Mouse (Mus musculus): ENCODE measurements around the gene Ltbp1. TPM values are rescaled to one million over a fixed set of nuclear protein-coding genes. Genes with fewer than 3 reads are reported as not detected.
A peak's percentile ranks its signal among the peaks of the same experiment; 100 is the strongest.

Ltbp1 gene
- polyA plus RNA-seq, 1 experiment from 2014 or later, result 7.3 TPM

DNA sequence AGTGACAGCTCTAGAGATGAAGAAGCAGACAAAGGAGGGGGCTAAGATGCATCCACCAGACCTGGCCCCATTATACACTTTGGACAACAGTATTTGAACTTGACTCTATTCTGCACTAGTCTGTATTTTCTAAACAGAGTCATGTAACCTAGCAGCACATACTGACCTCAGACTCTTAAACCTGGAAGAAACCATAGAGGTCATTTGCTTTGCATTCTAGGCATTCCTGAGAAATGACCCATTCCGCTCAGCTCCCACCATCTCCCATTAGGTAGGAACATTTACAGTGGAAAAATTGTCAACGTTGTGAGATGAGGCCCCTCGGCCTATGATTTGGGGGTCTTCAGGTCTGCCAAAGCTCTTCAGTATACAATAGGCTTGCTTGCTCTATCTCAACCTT lies 238.8 kb downstream of the Ltbp1 start:
- H3K27ac ChIP-seq (ENCODE audit: low read depth, low read length), result no peak overlapping the region
- ATAC-seq (ENCODE audit: insufficient read depth, low FRiP score, low TSS enrichment) (no peak), DNase-seq (ENCODE audit: low spot score) (no peak)
- H3K4me1 ChIP-seq (ENCODE audit: control insufficient read depth, insufficient read depth, low read length), result no peaks in the 10 kb centered on the region
- no peaks in the 10 kb centered on the region for H3K36me3 ChIP-seq (ENCODE audit: control insufficient read depth, insufficient read depth, low read length)
- H3K4me2 ChIP-seq (ENCODE audit: low read depth), result no peak overlapping the region
- no peaks in the 10 kb centered on the region for H3K9me3 ChIP-seq (ENCODE audit: control insufficient read depth, low read length)
- H3K9ac ChIP-seq (ENCODE audit: low read length), result no peak overlapping the region
- H3K4me3 ChIP-seq (ENCODE audit: low read depth, low read length), result no peak overlapping the region
- no peaks in the 10 kb centered on the region for H3K27me3 ChIP-seq (ENCODE audit: control insufficient read depth, insufficient read depth, low read length)
- WGBS, result 90% methylated on average over 3 of the region's 3 CpGs

DNA sequence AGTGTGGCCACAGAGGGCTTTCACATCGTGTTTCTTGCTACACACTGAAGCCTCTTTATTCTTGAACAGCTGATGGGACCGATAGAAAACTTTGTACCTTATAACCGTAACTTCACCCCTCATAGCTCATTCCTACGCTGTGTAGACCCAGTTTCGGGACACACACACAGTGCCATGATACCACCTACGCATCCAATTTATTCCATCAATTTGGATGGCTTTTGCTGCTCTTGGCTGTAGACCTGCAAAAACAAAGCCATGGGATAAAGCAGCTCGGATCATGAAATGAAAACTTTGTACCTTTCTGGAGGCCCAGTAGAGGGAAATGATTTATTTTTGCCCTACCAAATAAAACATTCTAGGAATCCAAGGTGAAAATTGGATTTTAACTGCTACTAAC lies 239.7 kb downstream of the Ltbp1 start:
- Histone ChIP-seq H3K4me2 (ENCODE audit: low read depth) (no peak overlapping the region), H3K4me3 (ENCODE audit: low read depth, low read length) (no peak overlapping the region), H3K36me3 (ENCODE audit: control insufficient read depth, insufficient read depth, low read length) (no peaks in the 10 kb centered on the region), H3K27me3 (ENCODE audit: control insufficient read depth, insufficient read depth, low read length) (no peaks in the 10 kb centered on the region), H3K9me3 (ENCODE audit: control insufficient read depth, low read length) (no peaks in the 10 kb centered on the region), H3K4me1 (ENCODE audit: control insufficient read depth, insufficient read depth, low read length) (no peaks in the 10 kb centered on the region), H3K9ac (ENCODE audit: low read length) (no peak overlapping the region), H3K27ac (ENCODE audit: low read depth, low read length) (no peak overlapping the region)
- no peak for ATAC-seq (ENCODE audit: insufficient read depth, low FRiP score, low TSS enrichment)
- WGBS, result 93% methylated on average over 7 of the region's 7 CpGs
- DNase-seq (ENCODE audit: low spot score), result no peak

DNA sequence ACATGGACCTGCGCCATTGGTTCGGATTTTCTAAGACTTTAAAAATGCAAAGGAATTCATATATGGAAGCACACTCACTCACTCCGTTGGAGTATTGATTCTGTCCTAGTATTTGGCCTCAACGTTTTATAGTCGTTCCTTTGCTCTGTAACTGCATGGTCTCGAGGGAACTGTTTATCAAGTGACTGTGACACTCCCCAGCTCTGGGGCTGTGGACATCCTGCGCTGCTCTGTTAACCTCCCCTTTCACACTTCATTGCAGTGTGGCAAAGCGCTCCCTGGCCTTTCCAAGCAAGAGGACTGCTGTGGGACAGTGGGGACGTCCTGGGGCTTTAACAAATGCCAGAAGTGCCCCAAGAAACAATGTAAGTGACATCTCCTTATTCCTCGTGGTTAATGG lies 243.3 kb downstream of the Ltbp1 start:
- no peak overlapping the region for H3K9ac ChIP-seq (ENCODE audit: low read length)
- DNase-seq (ENCODE audit: low spot score) (no peak), ATAC-seq (ENCODE audit: insufficient read depth, low FRiP score, low TSS enrichment) (no peak)
- H3K4me2 ChIP-seq (ENCODE audit: low read depth), result no peak overlapping the region
- no peaks in the 10 kb centered on the region for H3K9me3 ChIP-seq (ENCODE audit: control insufficient read depth, low read length)
- no peak overlapping the region for H3K4me3 ChIP-seq (ENCODE audit: low read depth, low read length)
- H3K27ac ChIP-seq (ENCODE audit: low read depth, low read length), result no peak overlapping the region
- WGBS, result 37% methylated on average over 10 of the region's 10 CpGs
- H3K36me3 ChIP-seq (ENCODE audit: control insufficient read depth, insufficient read depth, low read length), result no peaks in the 10 kb centered on the region
- no peaks in the 10 kb centered on the region for H3K27me3 ChIP-seq (ENCODE audit: control insufficient read depth, insufficient read depth, low read length)
- no peaks in the 10 kb centered on the region for H3K4me1 ChIP-seq (ENCODE audit: control insufficient read depth, insufficient read depth, low read length)

DNA sequence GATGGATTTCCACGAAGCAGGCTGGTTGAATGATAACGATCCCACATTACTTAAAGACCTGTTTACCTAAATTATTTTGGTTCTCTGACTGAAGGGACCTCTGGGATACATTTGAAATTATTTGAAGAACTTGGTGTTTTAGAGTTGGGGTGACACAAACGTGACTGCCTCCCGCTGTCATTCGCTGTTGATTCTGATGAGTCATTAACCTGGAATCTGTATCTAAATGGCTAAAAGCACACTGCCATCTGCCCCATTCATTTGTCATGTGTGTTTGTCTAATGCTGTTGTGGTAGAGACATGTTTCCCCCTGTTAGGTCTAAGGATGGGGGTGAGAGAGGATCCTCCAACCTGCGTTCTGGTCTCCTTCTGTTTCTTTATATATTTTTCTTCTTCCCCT lies 245.2 kb downstream of the Ltbp1 start:
- Histone ChIP-seq H3K4me3 (ENCODE audit: low read depth, low read length) (no peak overlapping the region), H3K9me3 (ENCODE audit: control insufficient read depth, low read length) (no peaks in the 10 kb centered on the region), H3K9ac (ENCODE audit: low read length) (no peak overlapping the region), H3K4me2 (ENCODE audit: low read depth) (no peak overlapping the region), H3K27ac (ENCODE audit: low read depth, low read length) (no peak overlapping the region), H3K36me3 (ENCODE audit: control insufficient read depth, insufficient read depth, low read length) (no peaks in the 10 kb centered on the region), H3K4me1 (ENCODE audit: control insufficient read depth, insufficient read depth, low read length) (no peaks in the 10 kb centered on the region), H3K27me3 (ENCODE audit: control insufficient read depth, insufficient read depth, low read length) (no peaks in the 10 kb centered on the region)
- no peak for ATAC-seq (ENCODE audit: insufficient read depth, low FRiP score, low TSS enrichment)
- DNase-seq (ENCODE audit: low spot score), result no peak
- 80% methylated on average over 6 of the region's 6 CpGs for WGBS

DNA sequence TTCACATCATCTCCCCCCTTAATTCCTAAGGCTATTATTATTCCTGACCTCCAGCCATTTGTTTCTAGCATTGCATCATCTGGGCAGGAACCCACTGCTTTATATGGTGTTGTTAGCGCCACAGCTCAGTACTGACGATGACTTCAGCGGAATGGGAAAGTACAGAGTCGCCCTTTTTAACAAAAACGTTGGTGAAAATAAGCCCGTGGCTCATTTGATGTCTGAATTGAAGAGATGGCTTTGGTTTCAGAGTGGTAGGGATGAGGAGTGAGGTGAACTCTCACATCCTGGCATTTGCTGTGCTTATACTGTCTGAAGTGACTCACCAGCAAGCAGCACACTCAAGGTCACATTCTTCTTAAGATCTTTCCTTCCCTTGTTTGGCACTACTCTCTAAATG lies 245.7 kb downstream of the Ltbp1 start:
- Histone ChIP-seq H3K27me3 (ENCODE audit: control insufficient read depth, insufficient read depth, low read length) (no peaks in the 10 kb centered on the region), H3K4me3 (ENCODE audit: low read depth, low read length) (no peak overlapping the region), H3K9me3 (ENCODE audit: control insufficient read depth, low read length) (no peaks in the 10 kb centered on the region), H3K4me1 (ENCODE audit: control insufficient read depth, insufficient read depth, low read length) (no peaks in the 10 kb centered on the region), H3K9ac (ENCODE audit: low read length) (no peak overlapping the region), H3K36me3 (ENCODE audit: control insufficient read depth, insufficient read depth, low read length) (no peaks in the 10 kb centered on the region), H3K4me2 (ENCODE audit: low read depth) (no peak overlapping the region), H3K27ac (ENCODE audit: low read depth, low read length) (no peak overlapping the region)
- WGBS, result 84% methylated on average over 6 of the region's 6 CpGs
- no peak for ATAC-seq (ENCODE audit: insufficient read depth, low FRiP score, low TSS enrichment)
- no peak for DNase-seq (ENCODE audit: low spot score)

DNA sequence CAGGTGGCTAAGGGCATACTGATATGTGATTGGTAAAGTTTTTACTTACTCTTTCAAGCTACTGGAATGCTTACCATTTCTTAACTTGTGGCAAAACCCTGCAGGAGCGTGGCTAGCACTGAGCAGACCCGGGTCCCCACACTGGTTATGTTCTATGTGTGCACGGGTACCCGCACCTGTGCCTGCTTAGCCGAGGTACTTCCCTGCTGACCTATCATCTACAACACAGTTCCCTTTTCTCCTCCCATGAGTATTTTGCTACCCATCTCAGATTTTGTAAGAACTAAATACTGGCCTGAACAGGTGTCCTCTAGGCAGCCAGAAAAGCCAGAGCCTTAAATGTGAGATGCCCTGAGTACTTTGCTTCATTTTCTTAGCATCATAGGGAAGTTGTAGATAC lies 247.2 kb downstream of the Ltbp1 start:
- Histone ChIP-seq H3K4me2 (ENCODE audit: low read depth) (no peak overlapping the region), H3K36me3 (ENCODE audit: control insufficient read depth, insufficient read depth, low read length) (no peaks in the 10 kb centered on the region), H3K27me3 (ENCODE audit: control insufficient read depth, insufficient read depth, low read length) (no peaks in the 10 kb centered on the region), H3K4me1 (ENCODE audit: control insufficient read depth, insufficient read depth, low read length) (no peaks in the 10 kb centered on the region), H3K9me3 (ENCODE audit: control insufficient read depth, low read length) (no peaks in the 10 kb centered on the region), H3K27ac (ENCODE audit: low read depth, low read length) (no peak overlapping the region), H3K4me3 (ENCODE audit: low read depth, low read length) (no peak overlapping the region), H3K9ac (ENCODE audit: low read length) (no peak overlapping the region)
- 92% methylated on average over 5 of the region's 5 CpGs for WGBS
- peak; percentile 4; the same call in 1 of the 2 replicates for ATAC-seq (ENCODE audit: insufficient read depth, low FRiP score, low TSS enrichment)
- no peak for DNase-seq (ENCODE audit: low spot score)

DNA sequence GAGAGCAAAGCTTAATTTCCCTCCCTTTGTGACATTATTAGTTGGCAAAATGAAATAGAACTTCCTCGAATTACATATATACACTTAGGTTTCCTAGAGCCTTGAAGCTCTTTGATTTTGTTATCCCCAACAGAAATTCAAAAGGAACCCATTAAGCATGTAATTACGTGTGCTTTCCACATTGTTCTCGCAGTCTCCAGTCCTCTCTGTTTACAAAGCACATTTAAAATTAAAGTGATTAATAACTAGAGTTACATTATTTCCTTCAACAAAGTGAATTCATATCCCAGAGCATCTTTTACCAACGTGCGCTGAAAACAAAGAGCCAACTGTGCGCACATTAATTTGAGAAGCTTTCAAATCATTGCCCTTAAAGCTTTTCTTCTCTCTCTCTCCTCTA lies 249.5 kb downstream of the Ltbp1 start:
- Histone ChIP-seq H3K4me3 (ENCODE audit: low read depth, low read length) (no peak overlapping the region), H3K4me1 (ENCODE audit: control insufficient read depth, insufficient read depth, low read length) (no peaks in the 10 kb centered on the region), H3K9ac (ENCODE audit: low read length) (no peak overlapping the region), H3K4me2 (ENCODE audit: low read depth) (no peak overlapping the region), H3K36me3 (ENCODE audit: control insufficient read depth, insufficient read depth, low read length) (no peaks in the 10 kb centered on the region), H3K9me3 (ENCODE audit: control insufficient read depth, low read length) (no peaks in the 10 kb centered on the region), H3K27me3 (ENCODE audit: control insufficient read depth, insufficient read depth, low read length) (no peaks in the 10 kb centered on the region), H3K27ac (ENCODE audit: low read depth, low read length) (no peak overlapping the region)
- DNase-seq (ENCODE audit: low spot score) (no peak), ATAC-seq (ENCODE audit: insufficient read depth, low FRiP score, low TSS enrichment) (no peak)
- 65% methylated on average over 6 of the region's 6 CpGs for WGBS

DNA sequence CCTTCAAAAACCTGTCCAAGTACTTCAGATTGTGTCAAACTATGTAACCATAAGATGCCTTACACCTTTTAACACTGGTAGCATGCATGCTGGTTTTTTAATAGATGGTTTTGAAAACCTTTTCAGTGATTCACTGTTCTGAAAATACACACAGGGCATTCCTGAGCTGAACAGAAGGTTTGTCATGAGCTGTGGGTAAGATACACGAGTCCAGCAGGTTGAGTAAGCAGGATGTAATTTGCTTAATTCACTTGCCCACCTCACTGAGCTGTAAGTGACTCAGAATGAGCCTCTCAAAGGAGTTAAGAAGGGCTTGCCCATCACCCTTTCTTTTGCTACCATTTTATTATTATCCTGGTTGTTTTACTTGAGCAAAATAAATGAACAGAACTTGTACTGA lies 250.6 kb downstream of the Ltbp1 start:
- no peaks in the 10 kb centered on the region for H3K9me3 ChIP-seq (ENCODE audit: control insufficient read depth, low read length)
- no peak for ATAC-seq (ENCODE audit: insufficient read depth, low FRiP score, low TSS enrichment)
- WGBS, result 60% methylated on average over 1 of the region's 1 CpGs
- no peak for DNase-seq (ENCODE audit: low spot score)
- H3K27me3 ChIP-seq (ENCODE audit: control insufficient read depth, insufficient read depth, low read length), result no peaks in the 10 kb centered on the region
- no peak overlapping the region for H3K9ac ChIP-seq (ENCODE audit: low read length)
- no peaks in the 10 kb centered on the region for H3K4me1 ChIP-seq (ENCODE audit: control insufficient read depth, insufficient read depth, low read length)
- H3K27ac ChIP-seq (ENCODE audit: low read depth, low read length), result no peak overlapping the region
- H3K36me3 ChIP-seq (ENCODE audit: control insufficient read depth, insufficient read depth, low read length), result no peaks in the 10 kb centered on the region
- no peak overlapping the region for H3K4me2 ChIP-seq (ENCODE audit: low read depth)
- H3K4me3 ChIP-seq (ENCODE audit: low read depth, low read length), result no peak overlapping the region

DNA sequence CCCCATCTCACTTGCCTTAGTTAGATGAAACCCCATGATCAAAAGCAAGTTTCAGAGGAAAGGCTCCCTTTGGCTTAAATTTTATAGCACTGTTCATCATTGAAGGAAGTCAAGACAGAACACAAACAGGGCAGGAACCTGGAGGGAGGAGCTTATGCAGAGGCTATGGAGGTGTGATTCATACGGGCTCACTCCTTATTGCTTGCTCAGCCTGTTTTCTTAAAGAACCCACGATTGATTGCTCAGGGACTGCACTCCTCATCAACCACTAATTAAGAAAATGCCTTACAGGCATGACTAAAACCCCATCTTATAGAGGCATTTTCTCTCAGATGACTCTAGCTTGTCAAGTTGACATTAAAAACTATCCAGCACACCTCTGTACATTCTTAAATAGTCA lies 253.1 kb downstream of the Ltbp1 start:
- no peak for DNase-seq (ENCODE audit: low spot score)
- no peak for ATAC-seq (ENCODE audit: insufficient read depth, low FRiP score, low TSS enrichment)
- Histone ChIP-seq H3K36me3 (ENCODE audit: control insufficient read depth, insufficient read depth, low read length) (no peaks in the 10 kb centered on the region), H3K27me3 (ENCODE audit: control insufficient read depth, insufficient read depth, low read length) (no peaks in the 10 kb centered on the region), H3K9ac (ENCODE audit: low read length) (no peak overlapping the region), H3K4me3 (ENCODE audit: low read depth, low read length) (no peak overlapping the region), H3K4me1 (ENCODE audit: control insufficient read depth, insufficient read depth, low read length) (no peaks in the 10 kb centered on the region), H3K27ac (ENCODE audit: low read depth, low read length) (no peak overlapping the region), H3K4me2 (ENCODE audit: low read depth) (no peak overlapping the region), H3K9me3 (ENCODE audit: control insufficient read depth, low read length) (no peaks in the 10 kb centered on the region)
- 87% methylated on average over 2 of the region's 2 CpGs for WGBS
